Mouse (Mus musculus): ENCODE results near the gene Zfp329.
"Not testable (repeated sequence)": the region's sequence is repeated elsewhere in the genome, so short reads cannot be mapped to it uniquely, and the experiment has no call there.

The Zfp329 gene

DNA sequence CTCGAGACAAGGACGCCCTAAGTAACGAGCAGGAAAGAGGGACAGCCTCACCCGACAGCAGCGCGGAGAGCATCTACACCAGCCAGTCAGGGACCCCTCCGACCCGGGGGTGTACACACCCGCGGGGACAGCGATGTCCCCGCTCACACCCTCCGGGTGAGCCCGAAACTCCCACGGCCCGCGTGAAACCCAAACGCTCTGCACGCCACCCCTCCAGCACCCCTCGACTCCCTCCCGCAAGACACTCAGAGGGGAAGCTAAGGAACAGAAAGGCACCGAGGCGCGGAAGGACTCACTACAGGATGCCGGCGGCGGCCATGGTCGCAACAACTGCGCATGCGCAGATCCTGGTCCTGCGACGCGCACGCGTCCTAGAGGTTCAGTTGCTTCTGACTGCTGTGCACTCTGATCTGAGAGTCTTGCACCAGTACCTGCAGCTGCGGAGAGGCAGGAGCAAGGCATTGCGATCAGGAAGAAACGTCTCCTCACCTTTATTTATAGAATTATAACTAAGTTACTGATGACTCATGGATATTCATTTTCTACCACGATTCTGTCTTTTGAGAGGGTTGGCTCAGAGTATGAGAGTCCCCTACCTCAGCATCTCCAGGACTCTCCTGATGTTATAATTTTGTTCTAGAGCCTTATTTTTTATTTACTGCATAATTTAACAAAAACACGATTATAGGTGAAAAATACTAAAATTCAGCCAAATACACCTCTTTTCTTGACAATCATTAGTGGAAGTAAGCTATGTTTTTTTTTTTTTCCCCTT is at the start of gene Zfp329:
Gene Zfp329, minus strand, starts transcription at position 338 of the 775 bp plus-strand sequence.
- DNase-seq (ENCODE audit: low read depth) = peak; percentile 97

DNA sequence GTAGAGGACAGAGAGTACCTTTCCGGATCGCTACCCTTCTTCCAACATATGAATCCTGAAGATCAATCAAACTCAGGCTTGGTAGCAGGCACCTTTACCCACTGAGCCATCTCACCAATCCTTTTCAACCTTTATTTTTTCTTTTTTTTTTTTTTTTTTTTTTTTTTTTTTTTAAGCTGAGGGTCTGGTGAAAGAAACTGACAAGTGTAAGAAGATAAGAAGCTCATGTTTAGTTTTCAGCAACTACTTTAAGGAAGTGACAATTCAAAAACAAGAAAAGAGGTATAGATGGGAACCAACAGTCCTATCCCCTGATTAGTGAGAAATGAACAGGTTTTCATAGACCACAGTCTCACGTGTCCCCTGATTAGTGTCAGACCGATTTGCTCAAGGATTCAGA is 17.1 kb upstream of the Zfp329 start:
- peak; percentile 10 for DNase-seq (ENCODE audit: low read depth)

DNA sequence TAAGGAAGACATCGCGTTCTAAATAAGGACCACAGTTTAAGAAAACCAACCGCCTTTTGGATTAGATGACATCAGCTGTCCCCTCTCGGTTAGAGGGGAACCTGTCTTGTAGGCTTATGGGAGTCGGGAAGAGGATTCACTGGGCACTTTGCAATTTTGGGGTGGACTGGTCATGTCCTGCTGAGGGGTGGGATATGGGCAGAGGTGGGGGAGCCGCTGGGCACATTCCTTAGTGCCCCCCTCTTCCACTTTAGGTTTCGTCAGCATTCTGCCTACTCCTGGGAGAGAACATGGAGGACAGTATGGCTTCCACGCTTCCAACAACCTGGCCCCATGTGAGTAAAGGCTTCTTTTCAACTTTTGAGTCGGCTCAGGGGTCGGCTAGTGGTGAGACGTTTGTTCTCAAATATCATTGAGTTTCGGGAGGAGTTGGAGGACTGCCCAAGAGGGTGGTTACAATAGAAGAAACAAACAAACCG is 16.6 kb upstream of the Zfp329 start:
- DNase-seq (ENCODE audit: low read depth) = no peak

DNA sequence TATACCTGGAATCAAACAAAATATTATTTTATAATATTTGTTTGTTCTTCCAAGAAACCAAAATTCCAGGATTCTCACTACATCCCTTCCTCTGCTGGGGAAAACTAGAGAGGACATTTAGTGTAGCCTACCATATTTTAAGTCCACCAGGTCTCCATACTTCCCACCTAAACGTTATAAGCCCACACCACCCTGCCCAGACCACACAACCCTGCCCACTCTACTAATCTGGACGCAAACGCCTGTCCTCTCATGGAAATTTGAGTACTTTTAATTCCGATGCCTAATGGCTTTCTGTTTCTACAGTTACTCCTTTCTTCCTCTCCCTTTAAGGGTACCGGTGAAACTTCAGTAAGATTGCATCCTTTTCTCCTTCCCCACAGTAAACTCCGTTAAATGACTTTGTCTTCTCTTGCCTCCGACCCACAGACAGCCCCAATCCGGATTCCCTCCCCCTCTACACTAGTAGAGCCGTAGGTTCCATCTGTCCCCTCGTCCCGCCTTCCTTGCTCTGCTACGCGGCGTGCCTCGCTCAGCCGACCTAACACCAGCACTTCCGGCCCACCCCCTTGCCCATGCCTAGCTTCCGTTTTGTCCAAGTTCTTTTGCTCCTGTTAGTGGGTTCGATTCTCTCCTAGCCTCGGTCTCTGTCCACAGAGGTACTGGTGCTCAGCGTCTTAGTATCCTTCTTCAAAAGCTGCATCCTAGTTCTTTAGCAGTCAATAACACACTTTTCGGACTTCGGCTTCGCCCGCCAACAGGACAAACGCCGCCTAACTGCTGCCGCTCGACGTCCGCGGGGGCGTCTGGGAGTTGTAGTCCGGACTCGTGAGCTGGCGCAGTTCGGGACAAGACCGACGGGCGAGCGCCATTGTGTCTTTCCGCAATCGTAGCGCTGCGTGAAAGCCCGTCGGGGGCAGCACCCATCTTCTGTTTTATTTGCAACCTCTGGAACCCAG is 15.8 kb upstream of the Zfp329 start, which contains the start of gene Zfp110:
Gene Zfp110, plus strand, starts transcription at position 600 of the 959 bp plus-strand sequence.
- DNase-seq (ENCODE audit: low read depth) = peak; percentile 95

DNA sequence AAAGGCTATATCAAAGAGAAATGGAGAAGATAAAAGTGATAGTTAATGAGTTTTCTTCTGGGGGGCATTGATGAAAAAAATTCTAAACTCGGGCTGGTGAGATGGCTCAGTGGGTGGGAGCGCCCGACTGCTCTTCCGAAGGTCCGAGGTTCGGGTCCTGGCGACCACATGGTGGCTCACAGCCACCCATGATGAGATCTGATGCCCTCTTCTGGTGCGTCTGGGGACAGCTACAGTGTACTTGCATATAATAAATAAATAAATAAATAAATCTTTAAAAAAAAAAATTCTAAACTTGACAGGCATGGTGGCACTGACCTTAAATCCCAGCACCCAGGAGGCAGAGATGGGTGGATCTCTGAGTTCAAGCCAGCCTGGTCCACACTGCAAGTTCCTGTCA is 3.1 kb downstream of the Zfp329 start:
- no peak for DNase-seq (ENCODE audit: low read depth)

DNA sequence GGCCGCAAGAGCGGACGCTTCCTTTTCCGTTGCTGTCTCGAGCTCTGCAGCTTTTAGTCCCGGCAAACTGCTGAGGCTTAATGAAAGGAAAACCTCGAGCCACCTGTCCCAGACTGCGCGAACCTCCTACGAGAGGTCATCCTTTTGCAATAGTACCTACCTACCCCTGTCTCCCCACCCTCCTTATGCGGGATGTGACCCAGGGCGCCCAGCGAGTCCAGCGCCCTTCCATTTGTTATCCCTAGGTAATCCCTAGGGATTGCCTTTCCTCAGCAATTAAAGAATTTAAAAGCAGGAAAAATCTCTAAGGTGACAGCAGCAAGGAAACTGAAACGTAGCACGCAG is 15.0 kb downstream of the Zfp329 start:
- DNase-seq (ENCODE audit: low read depth) = no peak

DNA sequence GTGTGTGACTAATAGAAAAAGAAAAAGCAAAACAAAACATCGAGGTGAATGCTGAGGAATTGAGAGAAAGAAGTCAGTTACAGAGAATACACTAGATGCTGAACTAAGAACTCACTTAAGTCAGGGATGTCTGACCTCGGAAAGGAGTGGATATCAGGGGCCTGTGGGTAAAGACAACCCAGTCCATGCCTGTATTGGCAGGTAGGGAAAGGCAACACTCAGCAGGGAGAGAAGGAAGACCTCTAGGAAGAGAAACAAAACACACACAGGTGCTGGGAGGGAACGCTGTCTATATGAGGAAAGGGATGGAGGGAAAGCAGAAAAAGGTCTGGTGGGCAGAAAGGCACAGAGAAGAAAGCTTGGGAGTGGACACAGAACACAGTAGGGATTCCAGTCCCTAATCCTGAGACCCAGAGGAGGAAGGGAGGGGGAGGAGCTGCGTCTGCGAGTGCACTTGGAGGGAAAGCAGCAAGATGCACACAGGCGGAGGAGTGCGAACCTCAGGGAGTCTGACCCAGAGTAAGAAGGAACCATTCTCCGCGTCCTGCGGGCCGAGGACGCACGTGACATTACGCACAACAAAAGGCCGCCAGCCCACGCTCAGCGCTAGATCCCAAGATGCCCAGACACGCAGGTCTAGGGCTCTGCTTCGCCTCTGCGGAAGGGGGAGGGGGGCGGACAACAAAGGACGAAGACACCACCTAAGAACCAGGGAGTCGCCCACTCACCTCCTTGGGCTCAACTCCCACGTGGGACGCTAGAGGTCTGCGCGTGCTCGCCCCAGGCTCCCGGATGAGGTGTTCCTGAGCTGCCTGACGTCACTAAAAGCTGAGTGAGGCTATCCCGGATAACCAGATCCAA is 15.6 kb downstream of the Zfp329 start, which contains the start of gene Zscan18:
Gene Zscan18, minus strand, starts transcription at position 770 of the 861 bp plus-strand sequence.
- peak; percentile 71 for DNase-seq (ENCODE audit: low read depth)

DNA sequence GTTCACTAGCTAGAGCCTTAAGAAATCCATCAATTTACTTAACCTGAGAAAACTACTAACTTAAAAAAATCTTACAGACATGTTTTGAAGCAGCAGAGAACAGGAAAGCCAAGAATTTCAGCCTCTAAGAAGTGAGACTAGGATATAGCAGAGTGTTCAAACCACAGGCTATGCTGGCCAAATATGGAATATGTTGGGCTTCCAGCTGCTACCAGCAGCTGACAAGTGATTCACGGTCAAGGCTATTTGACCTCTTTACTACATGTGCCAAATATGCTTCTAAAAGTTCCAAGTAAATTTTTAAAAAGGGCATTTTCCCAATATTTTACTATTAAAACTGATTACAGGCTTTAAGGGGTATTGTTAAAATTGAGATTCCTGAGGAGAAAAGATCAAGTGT is 19.1 kb downstream of the Zfp329 start:
- DNase-seq (ENCODE audit: low read depth) = no peak

DNA sequence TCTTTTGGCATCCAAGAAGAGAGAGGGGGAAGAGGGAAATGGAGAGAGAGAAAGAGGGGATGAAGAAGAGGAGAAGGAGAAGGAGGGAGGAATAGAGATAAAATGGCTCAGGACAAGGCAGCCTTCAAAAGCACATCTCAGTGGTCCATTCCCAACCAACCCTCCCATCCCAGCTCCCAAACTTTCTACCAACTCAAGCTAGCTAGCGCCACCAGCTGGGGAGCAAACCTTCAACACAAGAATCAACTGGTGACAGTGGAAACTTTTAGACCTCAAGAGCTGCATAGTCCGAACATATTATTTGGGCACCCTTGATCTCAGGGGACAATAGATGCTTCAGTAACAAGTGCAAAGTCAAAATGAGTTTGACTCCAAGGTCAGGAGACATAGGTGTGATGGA is 20.7 kb downstream of the Zfp329 start:
- no peak for DNase-seq (ENCODE audit: low read depth)

DNA sequence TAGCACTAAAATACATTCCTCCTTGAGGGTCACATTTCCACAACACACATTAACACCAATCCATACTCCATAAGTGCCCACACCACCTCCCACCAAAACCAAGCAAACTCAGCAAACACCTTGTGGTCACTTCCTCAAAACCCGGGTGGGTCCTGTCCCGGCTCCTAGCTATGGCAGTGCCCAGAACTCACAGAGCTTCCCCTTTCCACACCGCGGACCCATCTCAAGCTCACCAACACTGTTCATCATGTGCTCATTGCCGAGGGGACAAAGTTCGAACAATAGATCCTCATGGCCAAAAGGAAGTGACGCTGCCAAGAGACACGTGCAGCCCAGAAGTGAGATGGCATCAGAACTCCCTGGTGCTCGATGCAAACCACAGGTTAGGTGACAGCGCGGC is 26.0 kb downstream of the Zfp329 start:
- DNase-seq (ENCODE audit: low read depth) = not testable (repeated sequence)

DNA sequence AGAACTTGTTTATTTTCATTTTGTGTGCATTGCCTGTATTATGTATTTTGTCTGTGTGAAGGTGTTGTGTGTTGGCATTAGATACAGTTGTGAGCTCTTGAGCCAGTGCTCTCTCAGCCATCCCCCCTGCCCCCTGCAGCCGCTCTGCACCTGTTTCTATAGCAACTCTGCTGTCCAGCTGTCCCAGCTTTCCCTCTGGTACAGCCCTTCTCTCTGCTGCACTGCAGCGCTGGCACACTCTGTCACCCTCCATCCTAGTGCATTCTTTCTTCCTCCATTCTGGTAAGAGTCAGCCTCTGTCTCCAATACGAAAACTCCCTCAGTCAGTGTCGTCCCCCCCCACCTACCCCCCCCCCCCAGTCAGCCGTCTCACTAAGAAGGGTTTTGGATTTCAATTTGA is 30.6 kb downstream of the Zfp329 start:
- DNase-seq (ENCODE audit: low read depth) = no peak

DNA sequence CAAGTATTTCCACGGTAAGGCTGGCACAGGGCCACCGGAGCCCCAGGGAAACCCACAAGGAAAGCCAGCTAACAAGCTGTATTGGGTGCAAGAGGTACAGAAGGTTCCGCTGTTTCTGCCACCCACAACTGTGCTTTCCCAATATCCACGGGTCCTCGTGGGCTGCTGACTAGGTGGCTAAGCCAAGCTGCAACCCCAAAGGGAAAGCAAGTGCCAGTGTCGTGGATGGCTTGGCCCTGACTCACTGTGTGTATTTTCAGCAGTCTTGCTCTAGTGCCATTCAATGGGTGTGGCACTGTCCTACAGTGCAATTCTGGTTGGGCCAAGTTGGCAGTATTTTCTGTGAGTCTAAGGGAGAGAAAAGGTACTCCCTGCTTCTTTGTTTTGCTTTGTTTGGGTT is 31.3 kb downstream of the Zfp329 start:
- DNase-seq (ENCODE audit: low read depth) = no peak

DNA sequence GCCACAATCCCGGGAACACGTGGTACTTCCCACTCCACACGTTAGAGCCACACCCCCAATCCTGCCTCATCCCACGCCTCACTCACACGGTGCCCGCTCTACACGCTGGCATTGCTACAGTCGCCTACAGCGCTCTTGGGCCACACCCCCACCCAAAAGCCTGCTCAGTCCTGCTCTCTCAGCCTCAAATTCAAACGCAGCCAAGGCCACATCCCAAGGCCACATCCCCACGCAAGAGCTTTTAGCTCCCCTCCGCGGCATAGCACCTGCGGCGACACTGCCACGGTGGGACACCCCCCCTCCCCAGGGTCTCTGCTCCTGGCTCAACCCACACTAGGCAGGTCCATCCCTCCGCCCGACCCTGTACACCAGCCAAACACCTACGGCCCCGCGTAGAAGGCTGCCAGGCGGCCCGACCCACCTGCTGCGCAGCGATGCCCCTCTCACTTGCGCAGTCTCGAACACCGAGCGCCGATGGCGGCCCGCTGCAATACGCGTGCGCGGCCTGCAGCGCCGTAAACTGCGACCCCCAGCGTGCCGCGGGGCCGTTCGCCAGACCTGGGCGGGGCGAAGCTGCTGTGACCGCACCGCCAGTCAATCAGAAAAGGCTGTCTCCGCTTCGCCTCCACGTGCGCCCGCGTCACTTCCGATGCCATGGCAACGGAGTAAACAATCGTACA is 38.4 kb downstream of the Zfp329 start:
- DNase-seq (ENCODE audit: low read depth) = peak; percentile 75

DNA sequence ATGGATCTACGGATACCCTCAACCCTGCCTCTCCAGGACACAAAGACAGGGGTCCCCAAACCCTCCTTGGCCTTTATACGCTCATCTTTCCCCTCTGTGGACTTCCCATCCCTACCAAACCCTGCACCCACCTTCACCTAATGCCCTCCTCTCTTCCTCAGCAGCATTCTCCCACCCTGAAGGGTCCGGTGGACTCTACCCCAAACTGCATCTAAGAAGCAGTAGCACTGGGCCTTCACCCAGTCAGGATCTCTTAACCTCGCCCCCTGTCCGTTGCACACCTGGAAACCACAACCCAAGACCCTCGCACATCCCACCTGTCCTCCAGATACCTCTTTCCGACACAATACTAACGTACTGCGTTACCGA is 38.9 kb downstream of the Zfp329 start:
- DNase-seq (ENCODE audit: low read depth) = no peak

DNA sequence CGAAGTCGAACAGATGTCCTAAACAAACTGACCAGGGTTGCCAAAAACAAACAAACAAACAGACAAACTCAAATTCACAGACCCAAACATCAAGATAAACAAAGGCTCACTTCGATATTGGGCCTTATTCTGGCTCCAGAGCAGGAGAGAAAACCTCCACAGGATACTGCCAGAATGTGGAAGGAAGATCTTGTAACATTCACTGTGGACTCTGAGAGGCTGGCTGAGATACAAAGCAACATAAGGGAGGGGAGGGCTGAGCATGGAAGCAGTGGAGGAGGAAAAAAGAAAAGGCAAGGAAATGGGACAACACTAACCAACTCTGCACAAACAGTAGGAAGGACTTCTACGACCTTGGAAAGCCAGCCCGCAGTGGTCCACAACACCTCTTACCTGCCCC is 39.5 kb downstream of the Zfp329 start:
- DNase-seq (ENCODE audit: low read depth) = no peak

DNA sequence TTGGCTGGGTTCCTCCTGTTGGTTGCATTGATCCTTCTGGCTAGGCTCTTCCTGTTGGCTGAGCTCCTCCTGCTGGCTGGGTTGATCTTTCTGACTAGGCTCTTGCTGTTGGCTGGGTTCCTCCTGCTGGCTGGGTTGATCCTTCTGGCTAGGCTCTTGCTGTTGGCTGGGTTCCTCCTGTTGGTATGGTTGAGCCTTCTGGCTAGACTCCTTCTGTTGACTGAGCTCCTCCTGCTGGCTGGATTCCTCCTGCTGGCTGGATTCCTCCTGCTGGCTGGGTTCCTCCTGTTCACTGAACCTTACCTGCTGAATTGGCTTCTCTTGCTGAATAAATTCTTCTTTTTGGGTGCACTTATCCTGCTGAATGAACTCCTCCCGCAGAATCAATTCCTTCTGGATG is 44.1 kb downstream of the Zfp329 start:
- DNase-seq (ENCODE audit: low read depth) = no peak

DNA sequence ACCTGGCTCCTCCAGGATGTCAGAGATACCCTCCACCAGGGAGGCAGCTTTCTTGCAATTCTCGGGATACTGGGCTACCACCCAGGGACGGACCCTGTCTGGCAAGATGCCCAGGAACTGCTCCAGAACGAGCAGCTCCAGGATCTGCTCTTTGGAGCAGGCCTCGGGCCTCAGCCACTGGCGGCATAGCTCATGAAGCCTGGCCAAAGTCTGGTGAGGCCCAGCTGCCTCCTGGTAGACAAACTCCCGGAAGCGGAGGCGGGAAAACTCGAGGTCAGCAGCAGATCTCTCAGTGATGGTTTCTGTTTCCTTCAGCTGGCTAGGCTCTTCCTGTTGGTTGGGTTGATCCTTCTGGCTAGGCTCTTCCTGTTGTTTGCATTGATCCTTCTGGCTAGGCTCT is 44.5 kb downstream of the Zfp329 start:
- no peak for DNase-seq (ENCODE audit: low read depth)

Data from induced T-regulatory cell, adult 2 months (primary cell).